Mouse (Mus musculus) embryo, embryonic 9.5 days (tissue): ENCODE data around the gene Kif2c.

Source experiments
- DNase-seq: peaks from one replicate; pipeline ENCODE4 v3.0.0-alpha.2; 2017; ENCODE audit errors: extremely low spot score

Kif2c gene

GRCm38 (mm10) chr4:117120445-117121414 is 61.7 kb downstream of the Kif2c start:
- peak; percentile 91 for DNase-seq

DNA sequence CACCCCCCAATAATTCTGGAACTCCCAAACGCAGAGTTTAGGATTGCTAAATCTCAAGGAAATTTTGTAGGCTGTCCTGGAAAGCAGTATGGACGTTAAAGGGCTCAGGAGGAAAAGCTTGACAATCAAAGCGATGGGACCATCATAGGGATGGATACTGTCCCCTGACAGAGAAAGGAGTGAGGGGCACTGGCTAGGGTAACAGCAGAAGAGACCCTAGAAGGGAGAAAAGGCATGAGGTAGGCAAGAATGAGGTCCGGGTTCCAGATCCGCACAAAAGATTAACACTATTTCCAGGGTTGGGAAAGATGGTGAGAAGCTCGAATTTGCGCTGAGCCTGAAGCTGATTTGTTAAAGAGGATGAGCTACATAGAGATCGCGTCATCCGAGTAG is 62.4 kb downstream of the Kif2c start:
- DNase-seq: no peak

GRCm38 (mm10) chr4:117119636-117120035 is 62.8 kb downstream of the Kif2c start:
- DNase-seq: no peak

DNA sequence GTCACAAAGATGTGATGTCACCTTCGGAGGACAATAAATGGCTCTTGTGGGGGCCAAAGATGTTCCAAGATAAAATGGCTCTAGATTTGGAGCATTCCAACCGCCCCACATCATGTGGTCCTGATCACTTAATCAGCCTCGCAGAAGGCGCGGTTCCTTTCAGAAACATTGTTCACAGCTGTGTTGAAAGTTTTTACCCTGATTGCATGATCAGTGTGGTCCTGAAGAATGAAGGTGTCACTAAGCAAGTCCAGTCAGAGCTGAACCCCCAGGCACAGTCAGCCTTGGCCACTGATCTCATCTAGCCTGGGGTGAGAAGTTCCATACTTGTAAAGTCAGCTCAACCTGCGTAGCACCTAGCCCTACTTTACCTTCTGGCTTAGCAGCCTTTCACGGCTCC is 64.5 kb downstream of the Kif2c start:
- DNase-seq: no peak

- DNase-seq: no peak
These were observed 66.8 kb downstream of the Kif2c start for GRCm38 (mm10) chr4:117115592-117115991.

- no peak for DNase-seq
These were observed 69.2 kb downstream of the Kif2c start for GRCm38 (mm10) chr4:117113237-117113636.

- no peak for DNase-seq
These were observed 71.5 kb downstream of the Kif2c start for GRCm38 (mm10) chr4:117110985-117111384.

GRCm38 (mm10) chr4:117110249-117110648 is 72.2 kb downstream of the Kif2c start:
- no peak for DNase-seq
